In the genomic region with DNA sequence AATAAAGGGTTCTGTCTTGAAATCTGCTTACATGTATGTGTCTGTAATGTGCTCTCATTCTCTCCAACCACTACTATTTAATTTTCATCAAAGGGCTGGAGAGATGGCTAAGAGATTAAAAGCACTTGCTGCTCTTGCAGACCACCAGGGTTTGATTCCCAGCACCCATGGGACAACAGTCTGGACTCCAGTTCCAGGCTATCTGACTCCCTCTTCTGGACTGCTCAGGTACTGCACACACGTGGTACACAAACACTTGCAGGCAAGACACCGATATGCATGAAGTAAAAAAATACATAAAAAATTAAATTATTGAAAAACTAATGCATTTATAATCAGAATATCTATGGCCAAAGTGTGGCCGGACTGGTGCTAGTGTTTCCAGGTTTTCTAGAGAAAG, we compare ENCODE assay signal across 20 mouse cellular contexts.
DNase-seq lines count a peak whose midpoint lies in the region; ATAC-seq and TF ChIP-seq lines count a peak whose summit lies in the region.
"Had no signal": no experiment of that assay in that cellular context is flagged by ENCODE, and none has a peak within 500 bp of the region (broad histone marks: within the 10 kb centered on the region; RNA-seq: fewer than 3 reads in every experiment).

No protein-coding gene starts in this region.

- H3K9me3 ChIP-seq in hindbrain, postnatal 0 days (ENCODE audit: low read length) = no peaks in the 10 kb centered on the region
- H3K9me3 ChIP-seq in hindbrain, embryonic 12.5 days (replicated peaks) = peaks cover 2% of the 10 kb centered on the region
- H3K9me3 ChIP-seq: forebrain, embryonic 15.5 days; limb, embryonic 15.5 days had no signal

- H3K9ac ChIP-seq in hindbrain, postnatal 0 days (replicated peaks; ENCODE audit: low read length) = no peak overlapping the region
- no peak overlapping the region for H3K9ac ChIP-seq in hindbrain, embryonic 12.5 days
- H3K9ac ChIP-seq: forebrain, embryonic 15.5 days; hindbrain, embryonic 14.5 days; limb, embryonic 15.5 days; midbrain, embryonic 12.5 days had no signal

- TF ChIP-seq CTCF in hindbrain, postnatal 0 days (IDR thresholded peaks at IDR 0.05; ENCODE audit: low read depth) = peak; percentile 23; the same call in 1 of the 2 replicates
- TF ChIP-seq CTCF in lung, adult 2 months (IDR thresholded peaks at IDR 0.05; ENCODE audit: insufficient read depth, low read length) = 0 out of 2 replicates have a peak, but pooled peaks have one; percentile 16
- TF ChIP-seq CTCF in bone marrow macrophage, adult 2 months (IDR thresholded peaks at IDR 0.05; ENCODE audit: low read depth, low read length) = peak; percentile 10; the same call in 1 of the 2 replicates

- no peak overlapping the region for H3K4me2 ChIP-seq in hindbrain, postnatal 0 days (ENCODE audit: low read depth, low read length)
- H3K4me2 ChIP-seq in hindbrain, embryonic 12.5 days (replicated peaks) = no peak overlapping the region
- H3K4me2 ChIP-seq: forebrain, embryonic 15.5 days; hindbrain, embryonic 14.5 days; limb, embryonic 15.5 days; midbrain, embryonic 12.5 days had no signal

- H3K27me3 ChIP-seq in hindbrain, postnatal 0 days (ENCODE audit: insufficient read depth, low read length) = no peaks in the 10 kb centered on the region
- H3K27me3 ChIP-seq in hindbrain, embryonic 12.5 days = no peaks in the 10 kb centered on the region
- H3K27me3 ChIP-seq: forebrain, embryonic 15.5 days; limb, embryonic 15.5 days; midbrain, embryonic 12.5 days had no signal

- ATAC-seq in hindbrain, postnatal 0 days = no peak
- no peak for ATAC-seq in hindbrain, embryonic 12.5 days (ENCODE audit: low FRiP score)
- ATAC-seq: forebrain, embryonic 15.5 days had no signal

- H3K36me3 ChIP-seq in hindbrain, postnatal 0 days (ENCODE audit: insufficient read depth, low read length) = no peaks in the 10 kb centered on the region
- no peaks in the 10 kb centered on the region for H3K36me3 ChIP-seq in hindbrain, embryonic 12.5 days
- H3K36me3 ChIP-seq: embryonic facial prominence, embryonic 10.5 days; forebrain, embryonic 15.5 days; limb, embryonic 15.5 days; midbrain, embryonic 12.5 days had no signal

- no peak overlapping the region for H3K27ac ChIP-seq in hindbrain, postnatal 0 days
- H3K27ac ChIP-seq in hindbrain, embryonic 12.5 days = no peak overlapping the region
- no peak overlapping the region for H3K27ac ChIP-seq in bone marrow macrophage, adult 2 months (ENCODE audit: insufficient read depth, low read depth, low read length)
- H3K27ac ChIP-seq: embryonic facial prominence, embryonic 10.5 days; forebrain, embryonic 15.5 days; hindbrain, embryonic 14.5 days; limb, embryonic 15.5 days; midbrain, embryonic 12.5 days had no signal

- 95% methylated on average over 3 of the region's 3 CpGs for WGBS in hindbrain, postnatal 0 days
- WGBS in hindbrain, embryonic 12.5 days = 98% methylated on average over 3 of the region's 3 CpGs
- WGBS in lung, adult 2 months = over 99% methylated on average over 3 of the region's 3 CpGs

- no peak for DNase-seq in hindbrain, postnatal 0 days (ENCODE audit: low spot score)
- DNase-seq in lung, adult 2 months = no peak
- DNase-seq in lung, postnatal 4 days = no peak
- peak; percentile 16 for DNase-seq in NIH3T3 (ENCODE audit: low read depth)
- no peak for DNase-seq in adrenal gland, adult (ENCODE audit: inconsistent age in 2 of 2, low spot score in 1 of 2)
- DNase-seq: cerebellum, adult 11 months; cerebellum, postnatal 36 days; heart, adult 18-20 months; heart, postnatal 14 days; kidney, adult 11 months; kidney, postnatal 36 days; right cerebral cortex, postnatal 14 days; thymus, postnatal 25 days had no signal

- no peak overlapping the region for H3K4me3 ChIP-seq in hindbrain, postnatal 0 days (ENCODE audit: low read length)
- H3K4me3 ChIP-seq in hindbrain, embryonic 12.5 days = no peak overlapping the region
- H3K4me3 ChIP-seq in lung, adult 2 months (replicated peaks; ENCODE audit: extremely low read depth, low read depth, low read length) = no peak overlapping the region
- no peak overlapping the region for H3K4me3 ChIP-seq in bone marrow macrophage, adult 2 months (ENCODE audit: insufficient read depth, low read length)
- H3K4me3 ChIP-seq: embryonic facial prominence, embryonic 10.5 days; forebrain, embryonic 15.5 days; limb, embryonic 15.5 days; midbrain, embryonic 12.5 days had no signal

- H3K4me1 ChIP-seq in hindbrain, postnatal 0 days (ENCODE audit: insufficient read depth, low read length) = no peaks in the 10 kb centered on the region
- no peaks in the 10 kb centered on the region for H3K4me1 ChIP-seq in hindbrain, embryonic 12.5 days
- peaks cover 22% of the 10 kb centered on the region for H3K4me1 ChIP-seq in lung, adult 2 months (ENCODE audit: control insufficient read depth, insufficient read depth, low read length)
- H3K4me1 ChIP-seq in bone marrow macrophage, adult 2 months (ENCODE audit: control insufficient read depth, insufficient read depth, low read length) = peaks cover 9% of the 10 kb centered on the region
- H3K4me1 ChIP-seq: midbrain, embryonic 12.5 days had no signal

- TF ChIP-seq POLR2A in lung, adult 2 months (IDR thresholded peaks at IDR 0.05; ENCODE audit: borderline replicate concordance, extremely low read depth, low read depth, low read length) = no peak
- TF ChIP-seq POLR2A in bone marrow macrophage, adult 2 months (IDR thresholded peaks at IDR 0.05; ENCODE audit: borderline replicate concordance, low read depth, low read length) = no peak
